Mouse (Mus musculus) erythroid progenitor cell, adult 5-6 weeks (primary cell): ENCODE results near the gene Ret. TPM values are rescaled to one million over a fixed set of nuclear protein-coding genes. Genes with fewer than 3 reads are reported as not detected.

Experiments used
- ATAC-seq: replicated peaks from 2 replicates; pipeline ENCODE4 v1.8.0; 2016; ENCODE audit warnings: moderate number of reproducible peaks, mild to moderate bottlenecking, moderate TSS enrichment, inconsistent platforms; ENCODE audit not compliant: poor library complexity, low FRiP score, severe bottlenecking
- total RNA-seq, 2 experiments: library from RNA; stranded (forward) in 1 of 2; stranded (reverse) in 1 of 2; fragments of 150-400 nt in 1 of 2; fragments of 186-747, 209-891 nt in 1 of 2; gene quantifications; 2 replicates each; pipeline versions ENCODE4 v1.2.3 to v1.2.4; 2015 to 2017; ENCODE audit warnings: low replicate concordance in 2 of 2

The Ret gene
- not detected in 2 replicates for total RNA-seq (2015; ENCODE audit: low replicate concordance)
- total RNA-seq (2017; ENCODE audit: low replicate concordance): not detected in 2 replicates

- ATAC-seq: no peak
Observed at GRCm38 (mm10) chr6:118197440-118197975, at the start of gene Ret. Gene Ret (minus strand): TSS chr6:118197718.

GRCm38 (mm10) chr6:118247161-118247560 lies 49.6 kb upstream of the Ret start:
- ATAC-seq: no peak

- ATAC-seq: no peak
Observed at GRCm38 (mm10) chr6:118244106-118244505, 46.6 kb upstream of the Ret start.

- ATAC-seq: no peak
Observed at GRCm38 (mm10) chr6:118242941-118243340, 45.4 kb upstream of the Ret start.

- ATAC-seq: no peak
Observed at GRCm38 (mm10) chr6:118226072-118226471, 28.6 kb upstream of the Ret start.

- no peak for ATAC-seq
Observed at GRCm38 (mm10) chr6:118222471-118222870, 25.0 kb upstream of the Ret start.

- no peak for ATAC-seq
Observed at GRCm38 (mm10) chr6:118215676-118216075, 18.2 kb upstream of the Ret start.

- ATAC-seq: no peak
Observed at GRCm38 (mm10) chr6:118208326-118208725, 10.8 kb upstream of the Ret start.

GRCm38 (mm10) chr6:118206386-118206785 lies 8.9 kb upstream of the Ret start:
- no peak for ATAC-seq

- ATAC-seq: no peak
Observed at GRCm38 (mm10) chr6:118205176-118205890, 7.8 kb upstream of the Ret start.

GRCm38 (mm10) chr6:118204112-118204511 lies 6.6 kb upstream of the Ret start:
- ATAC-seq: no peak

GRCm38 (mm10) chr6:118196751-118197439 lies 623 bp downstream of the Ret start:
- ATAC-seq: no peak

GRCm38 (mm10) chr6:118195108-118195507 lies 2.4 kb downstream of the Ret start:
- ATAC-seq: no peak

- ATAC-seq: no peak
Observed at GRCm38 (mm10) chr6:118192882-118193281, 4.6 kb downstream of the Ret start.

- ATAC-seq: no peak
Observed at GRCm38 (mm10) chr6:118192199-118192598, 5.3 kb downstream of the Ret start.

GRCm38 (mm10) chr6:118189764-118190163 lies 7.8 kb downstream of the Ret start:
- no peak for ATAC-seq

GRCm38 (mm10) chr6:118188599-118188998 lies 8.9 kb downstream of the Ret start:
- no peak for ATAC-seq

GRCm38 (mm10) chr6:118187285-118187641 lies 10.3 kb downstream of the Ret start:
- no peak for ATAC-seq

GRCm38 (mm10) chr6:118186620-118187284 lies 10.8 kb downstream of the Ret start:
- no peak for ATAC-seq

GRCm38 (mm10) chr6:118184126-118184525 lies 13.4 kb downstream of the Ret start:
- ATAC-seq: no peak

- ATAC-seq: no peak
Observed at GRCm38 (mm10) chr6:118180085-118180423, 17.5 kb downstream of the Ret start.
